Mouse (Mus musculus) MEL (cell line): ENCODE measurements around the gene Celsr2. TPM values are rescaled to one million over a fixed set of nuclear protein-coding genes. Genes with fewer than 3 reads are reported as not detected.

Source experiments
- DNase-seq: peaks from one replicate; pipeline ENCODE4 v3.0.0; 2011; ENCODE audit warnings: low read depth, low spot score
- H3K27ac ChIP-seq: 2 replicates; pipeline ENCODE4 v1.5.1; 2012; ENCODE audit warnings: low read depth, mild to moderate bottlenecking, control low read depth, low read length, moderate library complexity; ENCODE audit not compliant: control insufficient read depth
- H3K27me3 ChIP-seq, 2 experiments: fragments of 150-350 bp in 1 of 2; sonication (generic) in 1 of 2; 2 replicates each; pipeline ENCODE4 v1.6.1; 2012; ENCODE audit warnings: low read length in 2 of 2, mild to moderate bottlenecking in 2 of 2, improper control_type of control experiment in 1 of 2, moderate library complexity in 1 of 2; ENCODE audit not compliant: insufficient read depth in 2 of 2, control insufficient read depth in 1 of 2
- H3K36me3 ChIP-seq, 2 experiments: 2 replicates each; pipeline ENCODE4 v1.6.1; 2012 to 2014; ENCODE audit warnings: low read length in 2 of 2, improper control_type of control experiment in 1 of 2, inconsistent platforms in 1 of 2, mild to moderate bottlenecking in 1 of 2; ENCODE audit not compliant: insufficient read depth in 2 of 2, control insufficient read depth in 1 of 2
- H3K4me1 ChIP-seq, 2 experiments: fragments of 150-350 bp in 1 of 2; sonication (generic) in 1 of 2; 2 replicates each; pipeline ENCODE4 v1.6.1; 2012; ENCODE audit warnings: low read length in 2 of 2, improper control_type of control experiment in 1 of 2, mild to moderate bottlenecking in 1 of 2; ENCODE audit not compliant: insufficient read depth in 2 of 2, control insufficient read depth in 1 of 2
- H3K4me3 ChIP-seq, 2 experiments: fragments of 150-350 bp in 1 of 2; sonication (generic) in 1 of 2; 2 replicates each; pipeline ENCODE4 v1.5.1; 2012; ENCODE audit warnings: low read depth in 2 of 2, low read length in 2 of 2, mild to moderate bottlenecking in 2 of 2, moderate library complexity in 2 of 2, control low read depth in 1 of 2, improper control_type of control experiment in 1 of 2; ENCODE audit not compliant: control insufficient read depth in 1 of 2, insufficient read depth in 1 of 2
- H3K79me2 ChIP-seq: 2 replicates; pipeline ENCODE4 v1.6.1; 2012; ENCODE audit warnings: mild to moderate bottlenecking, low read length, moderate library complexity; ENCODE audit not compliant: control insufficient read depth, poor library complexity, insufficient read depth
- H3K9ac ChIP-seq: 2 replicates; pipeline ENCODE4 v1.6.1; 2012; ENCODE audit warnings: low read depth, mild to moderate bottlenecking, control low read depth, low read length, moderate library complexity; ENCODE audit not compliant: control insufficient read depth, poor library complexity, severe bottlenecking
- H3K9me3 ChIP-seq: fragments of 150-350 bp; sonication (generic); replicated peaks from 2 replicates; pipeline ENCODE4 v1.6.1; 2012; ENCODE audit warnings: mild to moderate bottlenecking, low read length, improper control_type of control experiment, moderate library complexity; ENCODE audit not compliant: insufficient read depth
- E2F4 ChIP-seq: IDR thresholded peaks from 2 replicates; pipeline ENCODE4 v1.6.1; 2011; ENCODE audit warnings: low read depth, low read length, improper control_type of control experiment, borderline replicate concordance
- ELF1 ChIP-seq: IDR thresholded peaks from 2 replicates; pipeline ENCODE4 v1.6.1; 2014; ENCODE audit warnings: low read depth, mild to moderate bottlenecking, inconsistent platforms, low read length, improper control_type of control experiment, moderate library complexity
- EP300 ChIP-seq, 2 experiments: IDR thresholded peaks; 2 replicates each; pipeline ENCODE4 v1.6.1; 2011; ENCODE audit warnings: improper control_type of control experiment in 2 of 2, low read length in 2 of 2, low read depth in 1 of 2, mild to moderate bottlenecking in 1 of 2
- GABPA ChIP-seq: IDR thresholded peaks from 2 replicates; pipeline ENCODE4 v1.6.1; 2012; ENCODE audit warnings: low read depth, mild to moderate bottlenecking, inconsistent platforms, low read length, improper control_type of control experiment, moderate library complexity
- GATA1 ChIP-seq: IDR thresholded peaks from 2 replicates; pipeline ENCODE4 v1.6.1; 2011; ENCODE audit warnings: low read depth, low read length, improper control_type of control experiment
- KAT2A ChIP-seq: conservative IDR thresholded peaks from 2 replicates; pipeline ENCODE4 v1.6.1; 2012; ENCODE audit warnings: low read depth, low read length, improper control_type of control experiment, inconsistent platforms
- MAX ChIP-seq: IDR thresholded peaks from 2 replicates; pipeline ENCODE4 v1.6.1; 2011; ENCODE audit warnings: low read length, improper control_type of control experiment
- MAZ ChIP-seq: IDR thresholded peaks from 2 replicates; pipeline ENCODE4 v1.6.1; 2012; ENCODE audit warnings: low read depth, mild to moderate bottlenecking, inconsistent platforms, low read length, improper control_type of control experiment
- MXI1 ChIP-seq: IDR thresholded peaks from 2 replicates; pipeline ENCODE4 v1.6.1; 2011; ENCODE audit warnings: mild to moderate bottlenecking, low read depth, low read length, improper control_type of control experiment
- MYB ChIP-seq: IDR thresholded peaks from 2 replicates; pipeline ENCODE4 v1.6.1; 2011; ENCODE audit warnings: mild to moderate bottlenecking, low read depth, low read length, improper control_type of control experiment
- MYC ChIP-seq: IDR thresholded peaks from 2 replicates; pipeline ENCODE4 v1.6.1; 2011; ENCODE audit warnings: low read depth, mild to moderate bottlenecking, low read length, improper control_type of control experiment, moderate library complexity
- NELFE ChIP-seq: IDR thresholded peaks from 2 replicates; pipeline ENCODE4 v1.6.1; 2011; ENCODE audit warnings: low read depth, low read length, improper control_type of control experiment
- NRF1 ChIP-seq: IDR thresholded peaks from 2 replicates; pipeline ENCODE4 v1.6.1; 2014; ENCODE audit warnings: low read depth, mild to moderate bottlenecking, inconsistent platforms, low read length, improper control_type of control experiment, moderate library complexity; ENCODE audit not compliant: poor library complexity, insufficient read depth, severe bottlenecking
- POLR2A ChIP-seq, 2 experiments: IDR thresholded peaks; 2 replicates each; pipeline ENCODE4 v1.6.1; 2011 to 2012; ENCODE audit warnings: low read length in 2 of 2, mild to moderate bottlenecking in 2 of 2, control low read depth in 1 of 2, improper control_type of control experiment in 1 of 2, low read depth in 1 of 2, moderate library complexity in 1 of 2; ENCODE audit not compliant: control insufficient read depth in 1 of 2, insufficient read depth in 1 of 2, poor library complexity in 1 of 2
- POLR2AphosphoS2 ChIP-seq: IDR thresholded peaks from 2 replicates; pipeline ENCODE4 v1.6.1; 2011; ENCODE audit warnings: low read length, improper control_type of control experiment
- POLR2AphosphoS5 ChIP-seq: IDR thresholded peaks from 2 replicates; pipeline ENCODE4 v1.6.1; 2012; ENCODE audit warnings: low read depth, borderline replicate concordance, mild to moderate bottlenecking, inconsistent platforms, low read length, moderate library complexity, mixed read lengths
- RAD21 ChIP-seq: IDR thresholded peaks from 2 replicates; pipeline ENCODE4 v1.6.1; 2011; ENCODE audit warnings: mild to moderate bottlenecking, low read depth, low read length, improper control_type of control experiment
- TCF12 ChIP-seq: IDR thresholded peaks from 2 replicates; pipeline ENCODE4 v1.6.1; 2014; ENCODE audit warnings: low read depth, mild to moderate bottlenecking, inconsistent platforms, low read length, improper control_type of control experiment, moderate library complexity
- UBTF ChIP-seq: IDR thresholded peaks from 2 replicates; pipeline ENCODE4 v1.6.1; 2012; ENCODE audit warnings: low read depth, mild to moderate bottlenecking, inconsistent platforms, low read length, improper control_type of control experiment, moderate library complexity, borderline replicate concordance; ENCODE audit not compliant: insufficient read depth
- USF1 ChIP-seq: IDR thresholded peaks from 2 replicates; pipeline ENCODE4 v1.6.1; 2014; ENCODE audit warnings: low read depth, mild to moderate bottlenecking, inconsistent platforms, low read length, improper control_type of control experiment, moderate library complexity
- ZC3H11A ChIP-seq: IDR thresholded peaks from 2 replicates; pipeline ENCODE4 v1.6.1; 2012; ENCODE audit warnings: low read depth, mild to moderate bottlenecking, inconsistent platforms, low read length, improper control_type of control experiment
- ZKSCAN1 ChIP-seq: IDR thresholded peaks from 2 replicates; pipeline ENCODE4 v1.6.1; 2012; ENCODE audit warnings: low read depth, mild to moderate bottlenecking, inconsistent platforms, low read length, improper control_type of control experiment, moderate library complexity
- ZMIZ1 ChIP-seq: IDR thresholded peaks from 2 replicates; pipeline ENCODE4 v1.6.1; 2012; ENCODE audit warnings: low read depth, mild to moderate bottlenecking, inconsistent platforms, low read length, improper control_type of control experiment, moderate library complexity
- ZNF384 ChIP-seq: IDR thresholded peaks from 2 replicates; pipeline ENCODE4 v1.6.1; 2012; ENCODE audit warnings: low read depth, mild to moderate bottlenecking, inconsistent platforms, low read length, improper control_type of control experiment
- polyA plus RNA-seq, 2 experiments: library from polyadenylated mRNA; stranded (reverse) in 1 of 2; unstranded in 1 of 2; fragments of >175 nt in 1 of 2; fragments of >200 nt in 1 of 2; gene quantifications; 2 replicates each; pipeline versions ENCODE4 v1.2.1 to v1.2.4; 2012; ENCODE audit warnings: low replicate concordance in 2 of 2, low read depth in 1 of 2; ENCODE audit not compliant: insufficient read length in 2 of 2, insufficient read depth in 1 of 2, missing spikeins in 1 of 2
- total RNA-seq: library from RNA; depleted of rRNA; stranded (reverse); fragments of 300-350 nt; gene quantifications from 2 replicates; pipeline ENCODE4 v1.2.3, GENCODE M21; 2012

Gene Celsr2
- total and polyA plus RNA-seq, 3 experiments = 0.04 TPM; not detected in 2

GRCm38 (mm10) chr3:108411026-108411753, 4.2 kb downstream of the Celsr2 start:
- H3K27me3 ChIP-seq = no peaks in the 10 kb centered on the region
- no peak for DNase-seq
- H3K4me1 ChIP-seq = no peaks in the 10 kb centered on the region

DNA sequence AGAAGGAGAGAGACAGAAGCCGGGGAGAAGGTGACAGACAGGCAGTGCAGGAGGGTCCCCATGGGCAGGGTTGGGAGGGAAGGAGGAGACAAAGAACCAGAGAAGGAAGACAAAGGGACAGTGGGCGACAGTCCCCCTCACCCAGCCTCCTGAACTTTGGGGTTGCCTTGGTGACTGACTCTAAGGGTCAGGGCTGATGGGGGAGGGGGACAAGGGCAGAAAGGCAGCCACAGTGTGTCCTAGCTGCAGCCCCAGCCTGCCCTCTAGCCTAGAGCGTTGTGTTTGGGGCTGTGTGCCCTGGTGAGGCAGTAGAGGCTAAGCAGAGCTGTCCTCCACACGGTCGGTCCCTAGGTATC, 5.0 kb downstream of the Celsr2 start:
- TF ChIP-seq UBTF (no peak), E2F4 (no peak), ZMIZ1 (no peak), EP300 (IDR thresholded peaks at IDR 0.05; ENCODE audit: low read depth in 1 of 2, low read length in 2 of 2) (no peak), NELFE (no peak), ZKSCAN1 (no peak), ELF1 (no peak), MYB (no peak), MAZ (no peak), USF1 (no peak), POLR2A (IDR thresholded peaks at IDR 0.05; ENCODE audit: control insufficient read depth in 1 of 2, insufficient read depth in 1 of 2, low read depth in 1 of 2, low read length in 2 of 2, poor library complexity in 1 of 2) (no peak), NRF1 (no peak), ZC3H11A (no peak), GABPA (no peak), GATA1 (no peak), POLR2AphosphoS5 (no peak), MXI1 (no peak), ZNF384 (no peak), MYC (no peak)
- Histone ChIP-seq H3K79me2 (no peaks in the 10 kb centered on the region), H3K9ac (no peak overlapping the region), H3K27ac (no peak overlapping the region), H3K36me3 (no peaks in the 10 kb centered on the region), H3K4me1 (no peaks in the 10 kb centered on the region), H3K4me3 (no peak overlapping the region), H3K9me3 (no peaks in the 10 kb centered on the region), H3K27me3 (no peaks in the 10 kb centered on the region)
- no peak for DNase-seq

More at GRCm38 (mm10) chr3:108411026-108411753, 4.2 kb downstream of the Celsr2 start:
- H3K4me3 ChIP-seq = no peak overlapping the region
- no peak overlapping the region for H3K9ac ChIP-seq
- no peaks in the 10 kb centered on the region for H3K9me3 ChIP-seq
- H3K79me2 ChIP-seq = no peaks in the 10 kb centered on the region
- no peak for TF ChIP-seq POLR2A (IDR thresholded peaks at IDR 0.05; ENCODE audit: control insufficient read depth in 1 of 2, insufficient read depth in 1 of 2, low read depth in 1 of 2, low read length in 2 of 2, poor library complexity in 1 of 2)
- TF ChIP-seq RAD21 = no peak
- no peak for TF ChIP-seq POLR2AphosphoS2
- no peak for TF ChIP-seq KAT2A
- TF ChIP-seq TCF12 = no peak
- TF ChIP-seq MAX = no peak
- no peak overlapping the region for H3K27ac ChIP-seq
- H3K36me3 ChIP-seq = no peaks in the 10 kb centered on the region
